Mouse (Mus musculus) left cerebral cortex, adult 2 months (tissue): ENCODE measurements around the gene Fxyd6. TPM values are rescaled to one million over a fixed set of nuclear protein-coding genes. Genes with fewer than 3 reads are reported as not detected.

Experiments
- DNase-seq, 2 experiments: peaks; one replicate each; pipeline ENCODE4 v3.0.0; 2021 to 2022; ENCODE audit warnings: low spot score in 2 of 2, mixed read lengths in 1 of 2; ENCODE audit errors: extremely low spot score in 1 of 2
- H3K27ac ChIP-seq: fragments of 200-600 bp; 2 replicates; pipeline ENCODE4 v1.8.1; 2022
- H3K4me3 ChIP-seq: fragments of 200-600 bp; 2 replicates; pipeline ENCODE4 v1.8.1; 2022
- CTCF ChIP-seq: fragments of 200-600 bp; IDR thresholded peaks from 2 replicates; pipeline ENCODE4 v1.8.1; 2022; ENCODE audit warnings: antibody characterized with exemption, mild to moderate bottlenecking, moderate library complexity
- intact Hi-C: fragments of 180-260 bp; cut with DNase I; formaldehyde crosslinking; loops from one replicate; pipeline ENCODE4 v1.15.1; 2025
- long read RNA-seq, 2 experiments: library from polyadenylated mRNA; stranded (forward); transcript quantifications; one replicate each; pipeline ENCODE4 v2.0.0; 2021; ENCODE audit warnings: borderline mapping rate in 2 of 2
- total RNA-seq, 2 experiments: library from RNA; stranded (reverse); gene quantifications; 2 replicates each; pipeline ENCODE4 v1.2.3; 2021

The Fxyd6 gene
- total RNA-seq: 100 to 1,000 TPM; 106 to 107 TPM
- long read RNA-seq, experiment 1, transcript Fxyd6-201 (8 exons, 1,788 nt): minor isoform, 48 of 118 reads
- long read RNA-seq, experiment 1, transcript Fxyd6-203 (8 exons, 1,789 nt): major isoform, 62 of 118 reads
- long read RNA-seq, experiment 1, partial matches to known transcripts: 6 of 118 reads
- long read RNA-seq, experiment 1, other reads (novel, unspliced or antisense): 2 of 118 reads
- long read RNA-seq, experiment 2, transcript Fxyd6-201 (8 exons, 1,788 nt): minor isoform, 26 of 90 reads
- long read RNA-seq, experiment 2, transcript Fxyd6-203 (8 exons, 1,789 nt): major isoform, 56 of 90 reads
- long read RNA-seq, experiment 2, partial matches to known transcripts: 6 of 90 reads
- long read RNA-seq, experiment 2, other reads (novel, unspliced or antisense): 2 of 90 reads

DNA sequence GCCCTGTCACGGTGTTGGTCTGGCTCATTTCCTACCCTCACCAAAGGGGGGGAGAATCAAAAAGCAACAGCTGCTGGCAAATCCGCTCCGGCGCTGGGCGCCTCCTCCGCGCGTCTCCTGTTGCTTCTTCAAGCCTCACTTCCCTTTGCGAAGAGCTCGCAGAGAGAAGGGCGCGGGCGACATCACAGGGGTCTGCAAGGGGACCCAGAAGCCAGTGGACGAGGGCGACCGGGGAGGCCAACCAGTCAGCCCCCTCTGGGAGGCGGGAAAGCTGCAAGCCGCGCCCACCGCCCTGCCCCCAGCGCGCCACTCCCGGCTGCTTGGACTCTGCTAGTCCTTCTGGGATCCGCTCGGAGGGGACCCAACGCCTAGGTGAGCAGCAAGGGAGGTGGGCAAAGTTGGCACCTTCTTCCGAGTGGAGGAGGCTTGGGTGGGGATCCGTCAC, at the start of gene Fxyd6:
TSS of gene Fxyd6 (plus strand) at position 69 of the 445 bp plus-strand sequence.
- Histone ChIP-seq H3K4me3 (peak within 1 kb of the TSS; percentile 57), H3K27ac (peak within 1 kb of the TSS; percentile 70)
- DNase-seq: peak; percentile 40 to 46
- no peak for TF ChIP-seq CTCF
- intact Hi-C loops: no loop called here

DNA sequence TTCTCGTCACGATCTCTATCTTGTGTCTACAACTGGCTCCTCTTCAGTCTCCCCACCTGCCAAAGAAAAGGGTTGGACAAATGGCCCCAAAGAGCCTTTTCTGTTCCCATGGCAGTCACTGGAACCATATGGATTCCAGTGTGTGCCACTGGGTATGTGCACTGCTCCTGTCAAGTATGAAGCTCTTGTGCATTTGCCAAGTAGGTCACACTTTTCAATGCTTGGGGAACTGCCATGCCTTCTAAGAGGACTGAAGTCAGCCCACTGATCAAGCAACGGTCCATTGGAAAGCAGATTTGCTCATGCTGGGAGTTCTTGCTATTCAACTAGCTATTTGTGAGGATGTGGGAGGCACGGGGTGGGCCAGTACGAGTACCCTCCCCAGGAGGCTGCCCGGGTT, 48.5 kb upstream of the Fxyd6 start:
- Histone ChIP-seq H3K27ac (no peak overlapping the region), H3K4me3 (no peak overlapping the region)
- TF ChIP-seq CTCF: no peak
- intact Hi-C loops: no loop called here
- DNase-seq: no peak

DNA sequence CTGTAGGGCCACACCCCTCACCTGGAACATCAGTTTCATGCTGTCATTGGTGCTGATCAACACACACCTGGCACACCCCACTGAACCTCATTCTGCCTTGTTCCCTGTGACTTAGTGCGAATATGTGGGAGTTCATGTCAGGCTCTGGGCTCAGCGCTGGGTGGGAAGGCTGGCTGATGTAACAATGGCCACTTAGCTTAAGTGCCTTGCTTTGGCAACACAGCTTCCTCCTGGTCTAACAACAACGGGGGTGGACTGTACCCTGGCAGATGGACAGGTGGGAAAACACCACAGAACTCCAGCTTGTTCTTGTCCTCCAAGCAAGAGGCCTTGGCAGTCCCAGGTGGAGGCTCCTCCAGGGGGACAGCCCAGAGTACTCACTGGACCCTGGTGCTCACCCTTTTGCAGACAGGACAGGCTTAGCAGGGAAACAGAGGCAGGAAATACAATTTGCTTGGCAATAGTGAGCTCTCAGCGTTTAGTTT, 48.0 kb upstream of the Fxyd6 start:
- DNase-seq: no peak
- Histone ChIP-seq H3K4me3 (no peak overlapping the region), H3K27ac (no peak overlapping the region)
- TF ChIP-seq CTCF: no peak
- intact Hi-C loops: no loop called here

- no peak for TF ChIP-seq CTCF
- no peak for DNase-seq
- intact Hi-C loops: no loop called here
These were observed 43.6 kb upstream of the Fxyd6 start for GRCm38 (mm10) chr9:45326390-45326789.

GRCm38 (mm10) chr9:45328263-45328662, 41.7 kb upstream of the Fxyd6 start:
- no peak overlapping the region for H3K4me3 ChIP-seq
- intact Hi-C loops: no loop called here
- no peak for DNase-seq
- no peak overlapping the region for H3K27ac ChIP-seq
- no peak for TF ChIP-seq CTCF

More at GRCm38 (mm10) chr9:45326390-45326789, 43.6 kb upstream of the Fxyd6 start:
- no peak overlapping the region for H3K27ac ChIP-seq
- H3K4me3 ChIP-seq: no peak overlapping the region

DNA sequence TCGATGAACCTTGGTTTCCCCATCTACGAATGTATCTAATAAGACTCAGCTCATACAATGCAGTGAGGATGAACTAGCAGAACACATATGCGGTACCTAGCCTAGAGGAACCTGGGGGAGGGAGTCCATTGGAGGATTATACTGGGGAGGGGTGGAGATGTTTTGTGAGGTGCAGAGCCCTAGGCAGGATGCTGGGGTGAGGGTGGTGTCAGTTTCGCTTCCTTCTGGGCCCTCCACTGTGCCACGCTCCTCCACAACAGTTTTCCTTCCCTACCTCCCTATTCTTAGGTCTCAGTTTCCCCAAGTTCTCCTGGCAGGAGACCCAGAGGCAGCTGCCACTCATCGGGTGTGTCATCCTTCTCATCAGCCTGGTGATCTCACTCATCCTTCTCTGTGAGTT, 40.4 kb upstream of the Fxyd6 start:
- intact Hi-C loops: no loop called here
- no peak for DNase-seq
- Histone ChIP-seq H3K4me3 (no peak overlapping the region), H3K27ac (no peak overlapping the region)
- no peak for TF ChIP-seq CTCF

DNA sequence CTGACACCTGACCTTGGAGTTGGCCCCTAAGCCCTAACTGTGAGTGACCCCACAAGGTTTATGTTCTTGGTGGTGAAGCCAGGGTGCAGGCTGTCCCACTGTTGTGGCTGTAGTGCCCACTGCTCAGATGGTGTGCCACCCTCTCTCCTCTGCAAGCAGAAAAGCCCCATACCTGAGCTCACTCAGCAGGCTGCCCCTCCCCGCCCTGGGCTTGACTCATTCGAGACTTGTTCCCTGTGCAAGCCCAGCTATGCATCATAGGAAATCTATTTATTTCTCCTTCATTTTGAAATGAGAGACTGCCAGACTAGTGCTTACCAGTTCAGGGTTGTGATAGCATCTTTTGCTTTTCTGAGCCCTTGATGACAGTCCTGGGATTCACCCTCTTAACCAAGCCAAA, 32.6 kb upstream of the Fxyd6 start:
- TF ChIP-seq CTCF: no peak
- intact Hi-C loops: no loop called here
- Histone ChIP-seq H3K4me3 (no peak overlapping the region), H3K27ac (no peak overlapping the region)
- DNase-seq: no peak

DNA sequence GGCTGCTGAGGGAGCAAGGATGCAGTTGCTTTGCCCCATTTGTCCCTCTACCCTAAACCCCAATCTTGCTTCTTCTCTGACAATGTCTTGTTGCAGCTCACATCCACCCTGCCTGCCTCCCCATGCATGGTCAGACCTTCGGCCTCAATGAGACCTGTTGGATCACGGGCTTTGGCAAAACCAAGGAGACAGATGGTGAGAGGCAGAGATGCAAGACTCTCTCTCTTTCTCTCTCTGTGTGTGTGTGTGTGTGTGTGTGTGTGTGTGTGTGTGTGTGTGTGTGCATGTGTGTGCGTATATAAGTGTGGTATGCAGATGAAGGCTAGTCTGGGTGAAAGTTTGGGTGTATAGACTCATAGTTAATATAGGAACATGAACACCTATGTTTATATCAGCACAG, 26.9 kb upstream of the Fxyd6 start:
- no peak for DNase-seq
- no peak for TF ChIP-seq CTCF
- Histone ChIP-seq H3K4me3 (no peak overlapping the region), H3K27ac (no peak overlapping the region)
- intact Hi-C loops: no loop called here

- Histone ChIP-seq H3K4me3 (no peak overlapping the region), H3K27ac (no peak overlapping the region)
- peak; percentile 65 for TF ChIP-seq CTCF
- intact Hi-C loops: loop anchor here (1.0 kb wide), 1 partner anchor 43 kb away; no protein-coding TSS in a partner anchor
- DNase-seq: no peak
These were observed 24.5 kb upstream of the Fxyd6 start for GRCm38 (mm10) chr9:45345516-45345915.

DNA sequence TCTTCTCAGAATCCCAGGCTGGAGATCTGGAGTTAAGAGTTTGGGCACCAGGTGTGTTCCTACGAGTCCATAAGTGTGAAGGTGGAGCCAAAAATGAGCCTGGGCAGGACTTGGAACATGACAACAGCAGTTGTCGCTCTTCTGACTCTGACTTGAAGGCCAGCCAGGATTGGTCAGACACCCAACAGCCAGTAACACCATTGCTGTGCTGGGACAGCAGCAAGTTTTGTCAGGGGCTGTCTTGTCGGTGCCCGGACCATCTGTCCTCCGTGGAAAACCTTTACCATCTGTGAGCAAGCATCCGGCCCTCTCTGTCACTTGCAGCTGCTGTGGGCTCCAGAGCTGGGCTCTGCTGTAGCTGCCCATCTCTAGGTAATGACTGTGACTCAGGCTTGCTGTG, 23.7 kb upstream of the Fxyd6 start:
- H3K4me3 ChIP-seq: no peak overlapping the region
- H3K27ac ChIP-seq: no peak overlapping the region
- intact Hi-C loops: no loop called here
- no peak for TF ChIP-seq CTCF
- no peak for DNase-seq

GRCm38 (mm10) chr9:45348560-45348959, 21.4 kb upstream of the Fxyd6 start:
- TF ChIP-seq CTCF: no peak
- H3K27ac ChIP-seq: no peak overlapping the region
- intact Hi-C loops: no loop called here
- H3K4me3 ChIP-seq: no peak overlapping the region
- no peak for DNase-seq

- TF ChIP-seq CTCF: no peak
- intact Hi-C loops: no loop called here
- no peak for DNase-seq
- Histone ChIP-seq H3K4me3 (no peak overlapping the region), H3K27ac (no peak overlapping the region)
These were observed 20.8 kb upstream of the Fxyd6 start for GRCm38 (mm10) chr9:45349181-45349580.

DNA sequence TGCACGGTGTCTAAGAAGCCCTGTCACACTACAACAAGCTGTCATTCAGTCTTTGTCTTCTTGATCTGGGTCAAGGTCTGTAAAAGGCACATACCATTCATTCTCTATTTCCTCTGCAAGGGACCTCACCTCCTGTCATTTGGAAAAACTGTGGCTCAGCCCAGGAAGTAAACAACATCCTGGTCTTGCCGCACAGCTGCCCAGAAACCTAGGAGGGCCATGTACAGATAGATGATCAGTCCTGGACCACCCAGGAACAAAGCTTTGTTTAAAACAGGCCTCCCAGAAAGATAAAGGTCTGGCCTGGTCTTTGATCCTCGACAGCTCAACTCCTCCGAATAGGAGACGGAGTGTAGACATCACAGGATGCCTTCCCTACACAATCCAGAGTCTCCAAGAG, 20.1 kb upstream of the Fxyd6 start:
- Histone ChIP-seq H3K27ac (no peak overlapping the region), H3K4me3 (no peak overlapping the region)
- no peak for DNase-seq
- TF ChIP-seq CTCF: no peak
- intact Hi-C loops: no loop called here
